In genomic region chr9:30953287-30953686, GRCm38 (mm10) we compare ENCODE assay signal across 13 mouse cellular contexts. TPM values are rescaled to one million over a fixed set of nuclear protein-coding genes. Genes with fewer than 3 reads are reported as not detected.
A peak's percentile ranks its signal among the peaks of the same experiment; 100 is the strongest.
DNase-seq lines count a peak whose midpoint lies in the region; ATAC-seq and TF ChIP-seq lines count a peak whose summit lies in the region.
"Had no signal": no experiment of that assay in that cellular context is flagged by ENCODE, and none has a peak within 500 bp of the region (broad histone marks: within the 10 kb centered on the region; RNA-seq: fewer than 3 reads in every experiment).

No protein-coding gene starts in this region.

- DNase-seq in forebrain, postnatal 0 days: no peak
- peak; percentile 33 for DNase-seq in liver, adult 2 months (ENCODE audit: extremely low read depth, low read depth, low spot score)
- no peak for DNase-seq in liver, embryonic 11.5 days (ENCODE audit: low spot score)
- DNase-seq in WW6 (ENCODE audit: low read depth, low spot score): peak; percentile 36
- no peak for DNase-seq in right cerebral cortex, postnatal 25 days
- DNase-seq: cerebellum, adult 9-11 months; spleen, adult 18-20 months had no signal

- no peak for ATAC-seq in forebrain, postnatal 0 days
- ATAC-seq in forebrain, embryonic 15.5 days (replicated peaks): no peak
- no peak for ATAC-seq in liver, embryonic 11.5 days (replicated peaks; ENCODE audit: low FRiP score)
- peak; percentile 63 for ATAC-seq in megakaryocyte progenitor cell, adult 5-6 weeks (replicated peaks; ENCODE audit: poor library complexity)
- ATAC-seq in erythroid progenitor cell, adult 5-6 weeks (replicated peaks; ENCODE audit: low FRiP score, poor library complexity, severe bottlenecking): no peak
- ATAC-seq: forebrain, embryonic 16.5 days had no signal

- H3K4me1 ChIP-seq in forebrain, postnatal 0 days (ENCODE audit: insufficient read depth): no peaks in the 10 kb centered on the region
- H3K4me1 ChIP-seq in forebrain, embryonic 15.5 days: no peaks in the 10 kb centered on the region
- no peaks in the 10 kb centered on the region for H3K4me1 ChIP-seq in liver, adult 2 months (ENCODE audit: control insufficient read depth, insufficient read depth, low read length)
- H3K4me1 ChIP-seq in liver, embryonic 11.5 days (replicated peaks; ENCODE audit: control insufficient read depth, insufficient read depth, low read length): no peaks in the 10 kb centered on the region

- WGBS in forebrain, postnatal 0 days: 66% methylated on average over 8 of the region's 8 CpGs
- 65% methylated on average over 8 of the region's 8 CpGs for WGBS in forebrain, embryonic 15.5 days
- 56% methylated on average over 8 of the region's 8 CpGs for WGBS in liver, adult 2 months
- 51% methylated on average over 8 of the region's 8 CpGs for WGBS in liver, embryonic 11.5 days

- H3K9ac ChIP-seq in forebrain, postnatal 0 days: no peak overlapping the region
- no peak overlapping the region for H3K9ac ChIP-seq in forebrain, embryonic 15.5 days (replicated peaks)
- no peak overlapping the region for H3K9ac ChIP-seq in liver, adult 2 months (ENCODE audit: low read depth, low read length)
- H3K9ac ChIP-seq in liver, embryonic 11.5 days (ENCODE audit: low read depth, low read length): no peak overlapping the region
- H3K9ac ChIP-seq: hindbrain, embryonic 12.5 days; limb, embryonic 15.5 days had no signal

- no peaks in the 10 kb centered on the region for H3K36me3 ChIP-seq in forebrain, postnatal 0 days (ENCODE audit: insufficient read depth)
- H3K36me3 ChIP-seq in forebrain, embryonic 15.5 days: no peaks in the 10 kb centered on the region
- no peaks in the 10 kb centered on the region for H3K36me3 ChIP-seq in liver, adult 2 months (ENCODE audit: control insufficient read depth, insufficient read depth, low read length)
- no peaks in the 10 kb centered on the region for H3K36me3 ChIP-seq in liver, embryonic 11.5 days (ENCODE audit: control insufficient read depth, insufficient read depth, low read length)
- H3K36me3 ChIP-seq: hindbrain, embryonic 12.5 days; limb, embryonic 15.5 days had no signal

- no peak overlapping the region for H3K4me2 ChIP-seq in forebrain, postnatal 0 days (ENCODE audit: low read depth)
- no peak overlapping the region for H3K4me2 ChIP-seq in forebrain, embryonic 15.5 days (replicated peaks)
- H3K4me2 ChIP-seq in liver, embryonic 11.5 days: no peak overlapping the region
- H3K4me2 ChIP-seq: hindbrain, embryonic 12.5 days; limb, embryonic 15.5 days had no signal

- no peak overlapping the region for H3K4me3 ChIP-seq in forebrain, postnatal 0 days (ENCODE audit: low read depth, low read length)
- no peak overlapping the region for H3K4me3 ChIP-seq in forebrain, embryonic 15.5 days
- no peak overlapping the region for H3K4me3 ChIP-seq in liver, adult 2 months (ENCODE audit: insufficient read depth, low read depth, low read length)
- no peak overlapping the region for H3K4me3 ChIP-seq in liver, embryonic 11.5 days (ENCODE audit: low read depth, low read length)
- H3K4me3 ChIP-seq: hindbrain, embryonic 12.5 days; limb, embryonic 15.5 days had no signal

- H3K79me2 ChIP-seq in liver, adult 2 months (ENCODE audit: control insufficient read depth, insufficient read depth, low read length): no peaks in the 10 kb centered on the region

- H3K9me3 ChIP-seq in forebrain, postnatal 0 days (ENCODE audit: low read length): no peaks in the 10 kb centered on the region
- H3K9me3 ChIP-seq in forebrain, embryonic 15.5 days: no peaks in the 10 kb centered on the region
- H3K9me3 ChIP-seq in liver, embryonic 11.5 days (ENCODE audit: control insufficient read depth, low read length): no peaks in the 10 kb centered on the region
- H3K9me3 ChIP-seq: hindbrain, embryonic 12.5 days; limb, embryonic 15.5 days had no signal

- H3K27ac ChIP-seq in forebrain, postnatal 0 days (ENCODE audit: low read depth, low read length): no peak overlapping the region
- no peak overlapping the region for H3K27ac ChIP-seq in forebrain, embryonic 15.5 days (replicated peaks)
- H3K27ac ChIP-seq in liver, adult 2 months (replicated peaks; ENCODE audit: insufficient read depth, low read depth, low read length): no peak overlapping the region
- no peak overlapping the region for H3K27ac ChIP-seq in liver, embryonic 11.5 days (ENCODE audit: low read depth, low read length)
- H3K27ac ChIP-seq: hindbrain, embryonic 12.5 days; limb, embryonic 15.5 days had no signal

- no peaks in the 10 kb centered on the region for H3K27me3 ChIP-seq in forebrain, postnatal 0 days (ENCODE audit: insufficient read depth, low read length)
- H3K27me3 ChIP-seq in forebrain, embryonic 15.5 days: no peaks in the 10 kb centered on the region
- no peaks in the 10 kb centered on the region for H3K27me3 ChIP-seq in liver, adult 2 months (ENCODE audit: control insufficient read depth, insufficient read depth, low read length)
- no peaks in the 10 kb centered on the region for H3K27me3 ChIP-seq in liver, embryonic 11.5 days (replicated peaks; ENCODE audit: control insufficient read depth, insufficient read depth, low read length)
- H3K27me3 ChIP-seq: hindbrain, embryonic 12.5 days; limb, embryonic 15.5 days had no signal

- no peak for TF ChIP-seq POLR2A in liver, adult 2 months (IDR thresholded peaks at IDR 0.05; ENCODE audit: extremely low read depth, insufficient read depth, low read length)

- peak; percentile 45; the same call in 1 of the 2 replicates for TF ChIP-seq CTCF in forebrain, postnatal 0 days (IDR thresholded peaks at IDR 0.05; ENCODE audit: low read depth)
- peak; percentile 75 for TF ChIP-seq CTCF in liver, adult 2 months (IDR thresholded peaks at IDR 0.05; ENCODE audit: low read depth, low read length)

RNA-seq across cellular contexts. Expression of gene Adamts8, which starts 10.9 kb away (rescaled TPM):
- 2.9 and 3.0 TPM in 2 replicates for total RNA-seq in forebrain, postnatal 0 days (2014; rRNA removed)
- 1.7 and 1.8 TPM in 2 replicates for polyA plus RNA-seq in forebrain, postnatal 0 days (2015; fragmentation: Nextera tagmentation; extraction: Ambion mirVana)
- 1.5 and 1.6 TPM in 2 replicates for polyA plus RNA-seq in forebrain, embryonic 15.5 days (2015; fragmentation: Nextera tagmentation; extraction: Ambion mirVana)
- total RNA-seq in liver, adult 2 months (2014; rRNA removed): 0.07 TPM in 1 of 2 replicates, not detected in the other
- not detected in 2 replicates for polyA plus RNA-seq in liver, adult 2 months (2012; rRNA removed)
- 0.12 and 0.19 TPM in 2 replicates for polyA plus RNA-seq in liver, embryonic 11.5 days (2014; fragmentation: Nextera tagmentation; extraction: Ambion mirVana)
- total RNA-seq in megakaryocyte progenitor cell, adult 5-6 weeks (2015): not detected in 2 replicates
- not detected in 2 replicates for total RNA-seq in megakaryocyte progenitor cell, adult 5-6 weeks (2017)
- not detected in 2 replicates for total RNA-seq in erythroid progenitor cell, adult 5-6 weeks (2015; ENCODE audit: low replicate concordance)
- not detected in 2 replicates for total RNA-seq in erythroid progenitor cell, adult 5-6 weeks (2017; ENCODE audit: low replicate concordance)

RNA-seq across cellular contexts. Expression of gene Adamts15, which starts 31.0 kb away (rescaled TPM):
- total RNA-seq in forebrain, postnatal 0 days (2014; rRNA removed): 5.8 and 10.9 TPM in 2 replicates
- polyA plus RNA-seq in forebrain, postnatal 0 days (2015; fragmentation: Nextera tagmentation; extraction: Ambion mirVana): 1.9 and 2.5 TPM in 2 replicates
- polyA plus RNA-seq in forebrain, embryonic 15.5 days (2015; fragmentation: Nextera tagmentation; extraction: Ambion mirVana): 2.7 and 3.5 TPM in 2 replicates
- 0.37 and 0.67 TPM in 2 replicates for total RNA-seq in liver, adult 2 months (2014; rRNA removed)
- 0.29 and 0.35 TPM in 2 replicates for polyA plus RNA-seq in liver, adult 2 months (2012; rRNA removed)
- 2.5 and 3.0 TPM in 2 replicates for polyA plus RNA-seq in liver, embryonic 11.5 days (2014; fragmentation: Nextera tagmentation; extraction: Ambion mirVana)
- total RNA-seq in megakaryocyte progenitor cell, adult 5-6 weeks (2015): not detected in 2 replicates
- total RNA-seq in megakaryocyte progenitor cell, adult 5-6 weeks (2017): 0.08 TPM in 1 of 2 replicates, not detected in the other
- not detected in 2 replicates for total RNA-seq in erythroid progenitor cell, adult 5-6 weeks (2015; ENCODE audit: low replicate concordance)
- 0.13 TPM in 1 of 2 replicates, not detected in the other for total RNA-seq in erythroid progenitor cell, adult 5-6 weeks (2017; ENCODE audit: low replicate concordance)

Comparison
In these comparisons a context has a peak if more than half of its experiments do, and no peak if none do; other contexts are left out.
1. DNase-seq: peak in liver, adult 2 months (single experiment) and WW6 (single experiment); none in forebrain, postnatal 0 days (single experiment), liver, embryonic 11.5 days (single experiment) and right cerebral cortex, postnatal 25 days (single experiment).